Mouse (Mus musculus) E14TG2a.4 (cell line): ENCODE data around the gene Zmpste24.

Experiments used
- CTCF ChIP-seq: conservative IDR thresholded peaks from 2 replicates; pipeline ENCODE4 v1.5.1; 2014; ENCODE audit warnings: low read length
- NANOG ChIP-seq: IDR thresholded peaks from 2 replicates; pipeline ENCODE4 v1.6.1; 2014; ENCODE audit warnings: borderline replicate concordance, low read length, mixed read lengths
- POU5F1 ChIP-seq: IDR thresholded peaks from 2 replicates; pipeline ENCODE4 v1.6.1; 2014; ENCODE audit warnings: low read length, borderline replicate concordance

- TF ChIP-seq CTCF = no peak
- TF ChIP-seq POU5F1 = no peak
- TF ChIP-seq NANOG = no peak
Measured at GRCm38 (mm10) chr4:121010770-121011549, 87.1 kb downstream of the Zmpste24 start.
